Mouse (Mus musculus): ENCODE data around the gene Nfix.

DNA sequence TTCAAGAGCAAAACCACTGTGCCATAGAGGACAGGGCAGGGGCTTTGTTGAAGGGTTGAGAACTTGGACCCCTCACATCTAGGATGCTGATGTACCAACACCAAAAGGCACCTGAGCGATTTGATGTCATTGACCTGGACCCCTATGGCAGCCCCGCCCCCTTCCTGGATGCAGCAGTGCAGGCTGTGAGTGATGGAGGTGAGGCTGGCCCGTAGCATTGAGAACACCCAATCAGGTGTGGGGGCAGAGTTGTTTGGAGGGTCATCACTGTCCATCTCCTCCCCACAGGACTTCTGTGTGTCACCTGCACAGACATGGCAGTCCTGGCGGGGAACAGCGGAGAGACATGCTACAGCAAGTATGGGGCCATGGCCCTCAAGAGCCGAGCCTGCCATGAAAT lies 105.0 kb downstream of the Nfix start:
- no peak for TF ChIP-seq CTCF (conservative IDR thresholded peaks at IDR 0.05; ENCODE audit: insufficient read depth, insufficient read length, low read depth, low read length)
- TF ChIP-seq POLR2A (IDR thresholded peaks at IDR 0.05; ENCODE audit: low read depth, low read length): no peak

All from kidney, adult 2 months (tissue).